Comparison of ENCODE assay signal across 8 mouse cellular contexts in the genomic region with DNA sequence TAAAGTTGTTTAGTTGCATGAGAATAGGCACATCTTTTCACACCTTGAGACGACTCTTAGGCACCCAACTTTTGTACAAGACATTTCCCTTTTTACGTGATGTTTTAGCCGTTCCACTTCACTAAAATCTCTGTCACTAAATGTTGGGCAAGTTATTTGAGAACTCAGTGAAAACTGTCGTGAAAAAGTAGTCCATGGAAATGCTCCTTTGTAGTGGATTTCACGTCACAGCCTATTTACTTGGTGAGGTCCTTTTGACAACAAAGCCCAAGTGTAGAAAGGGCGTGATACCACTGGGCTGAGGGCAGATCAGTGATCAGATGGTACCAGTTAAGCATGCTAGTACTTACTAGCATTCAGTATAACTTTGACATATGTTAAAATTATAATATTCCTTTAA. TPM values are rescaled to one million over a fixed set of nuclear protein-coding genes. Genes with fewer than 3 reads are reported as not detected.
DNase-seq lines count a peak whose midpoint lies in the region; ATAC-seq and TF ChIP-seq lines count a peak whose summit lies in the region.

No protein-coding gene starts in this region.

- no peak for TF ChIP-seq CTCF in MEL (IDR thresholded peaks at IDR 0.05 in 2 of 3, conservative IDR thresholded peaks at IDR 0.05 in 1 of 3; ENCODE audit: control insufficient read depth in 1 of 3, insufficient read depth in 1 of 3, low read depth in 2 of 3, low read length in 3 of 3, poor library complexity in 1 of 3, severe bottlenecking in 1 of 3)

- no peaks in the 10 kb centered on the region for H3K9me3 ChIP-seq in heart, embryonic 10.5 days
- H3K9me3 ChIP-seq in MEL (replicated peaks; ENCODE audit: insufficient read depth, low read length): no peaks in the 10 kb centered on the region
- H3K9me3 ChIP-seq in heart, embryonic 15.5 days (replicated peaks): no peaks in the 10 kb centered on the region
- no peaks in the 10 kb centered on the region for H3K9me3 ChIP-seq in midbrain, embryonic 10.5 days (replicated peaks)

- H3K79me2 ChIP-seq in MEL (ENCODE audit: control insufficient read depth, insufficient read depth, low read length, poor library complexity): peaks cover 22% of the 10 kb centered on the region

- H3K4me2 ChIP-seq in heart, embryonic 15.5 days: peak overlapping the region; percentile 94

- H3K4me1 ChIP-seq in heart, embryonic 10.5 days: peaks cover 7% of the 10 kb centered on the region; the same call in 1 of the 2 replicates
- H3K4me1 ChIP-seq in MEL (ENCODE audit: control insufficient read depth in 1 of 2, insufficient read depth in 2 of 2, low read length in 2 of 2): peaks cover 10 to 16% of the 10 kb centered on the region in 2 experiments
- peaks cover 17% of the 10 kb centered on the region for H3K4me1 ChIP-seq in heart, embryonic 15.5 days (replicated peaks)
- peaks cover 30% of the 10 kb centered on the region for H3K4me1 ChIP-seq in midbrain, embryonic 10.5 days

- no peak for TF ChIP-seq EP300 in MEL (IDR thresholded peaks at IDR 0.05; ENCODE audit: low read depth in 1 of 2, low read length in 2 of 2)

- no peaks in the 10 kb centered on the region for H3K36me3 ChIP-seq in heart, embryonic 10.5 days
- H3K36me3 ChIP-seq in MEL (ENCODE audit: control insufficient read depth in 1 of 2, insufficient read depth in 2 of 2, low read length in 2 of 2): peaks cover 0 to 28% of the 10 kb centered on the region in 2 experiments; a peak in 2 of 4 replicates
- H3K36me3 ChIP-seq in heart, embryonic 15.5 days: no peaks in the 10 kb centered on the region
- H3K36me3 ChIP-seq in midbrain, embryonic 10.5 days: peaks cover 9% of the 10 kb centered on the region; the same call in 1 of the 2 replicates

- peak overlapping the region; percentile 86 for H3K4me3 ChIP-seq in heart, embryonic 10.5 days
- H3K4me3 ChIP-seq in MEL (ENCODE audit: control insufficient read depth in 1 of 2, insufficient read depth in 1 of 2, low read depth in 2 of 2, low read length in 2 of 2): peak overlapping the region; percentile 88 to 96
- H3K4me3 ChIP-seq in heart, embryonic 15.5 days: peak overlapping the region; percentile 97
- peak overlapping the region; percentile 96 for H3K4me3 ChIP-seq in midbrain, embryonic 10.5 days

- no peak for DNase-seq in heart, embryonic 10.5 days (ENCODE audit: low spot score)
- DNase-seq in heart, postnatal 14 days: no peak
- DNase-seq in MEL (ENCODE audit: low read depth, low spot score): peak; percentile 40
- DNase-seq in midbrain, embryonic 10.5 days (ENCODE audit: low spot score): no peak
- no peak for DNase-seq in T-cell, adult 2 months (ENCODE audit: low spot score)
- no peak for DNase-seq in adrenal gland, adult 8-10 months
- no peak for DNase-seq in right cerebral cortex, postnatal 14 days

- ATAC-seq in heart, embryonic 15.5 days (replicated peaks; ENCODE audit: insufficient number of reproducible peaks, insufficient read depth, low FRiP score, low read depth): no peak

- intact Hi-C loops in heart, postnatal 14 days (cut with DNase I): loop anchor here (5.0 kb wide), 1 partner anchor 36 kb away; no protein-coding TSS in a partner anchor

- H3K9ac ChIP-seq in MEL (ENCODE audit: control insufficient read depth, low read depth, low read length, poor library complexity, severe bottlenecking): peak overlapping the region; percentile 82
- H3K9ac ChIP-seq in heart, embryonic 15.5 days: peak overlapping the region; percentile 97

- TF ChIP-seq POLR2A in MEL (IDR thresholded peaks at IDR 0.05; ENCODE audit: control insufficient read depth in 1 of 2, insufficient read depth in 1 of 2, low read depth in 1 of 2, low read length in 2 of 2, poor library complexity in 1 of 2): no peak

- peak overlapping the region; percentile 99 for H3K27ac ChIP-seq in heart, embryonic 10.5 days
- no peak overlapping the region for H3K27ac ChIP-seq in MEL (ENCODE audit: control insufficient read depth, low read depth, low read length)
- H3K27ac ChIP-seq in heart, embryonic 15.5 days: peak overlapping the region; percentile 98
- H3K27ac ChIP-seq in midbrain, embryonic 10.5 days (replicated peaks): peak overlapping the region; percentile 97

- no peak for TF ChIP-seq RAD21 in MEL (IDR thresholded peaks at IDR 0.05; ENCODE audit: low read depth, low read length)

- no peaks in the 10 kb centered on the region for H3K27me3 ChIP-seq in heart, embryonic 10.5 days (ENCODE audit: insufficient read depth, poor library complexity, severe bottlenecking)
- no peaks in the 10 kb centered on the region for H3K27me3 ChIP-seq in MEL (ENCODE audit: control insufficient read depth in 1 of 2, insufficient read depth in 2 of 2, low read length in 2 of 2)
- H3K27me3 ChIP-seq in heart, embryonic 15.5 days: 0 out of 2 replicates have a peak, but pooled peaks cover under 1% of the 10 kb centered on the region
- H3K27me3 ChIP-seq in midbrain, embryonic 10.5 days (ENCODE audit: low read depth, poor library complexity, severe bottlenecking): peaks cover 5% of the 10 kb centered on the region

- WGBS in heart, embryonic 10.5 days: 16% methylated on average over 6 of the region's 6 CpGs
- WGBS in heart, embryonic 15.5 days: 11% methylated on average over 6 of the region's 6 CpGs
- WGBS in midbrain, embryonic 10.5 days: 20% methylated on average over 6 of the region's 6 CpGs

TF ChIP-seq in MEL, 35 proteins besides CTCF, POLR2A, EP300 and RAD21:
- no peak for TF ChIP-seq GABPA (IDR thresholded peaks at IDR 0.05; ENCODE audit: low read depth, low read length)
- TF ChIP-seq ETS1 (IDR thresholded peaks at IDR 0.05; ENCODE audit: low read depth, low read length): no peak
- no peak for TF ChIP-seq ZC3H11A (IDR thresholded peaks at IDR 0.05; ENCODE audit: low read depth, low read length)
- no peak for TF ChIP-seq USF1 (IDR thresholded peaks at IDR 0.05; ENCODE audit: low read depth, low read length)
- no peak for TF ChIP-seq SMC3 (IDR thresholded peaks at IDR 0.05; ENCODE audit: low read depth, low read length)
- no peak for TF ChIP-seq ZMIZ1 (IDR thresholded peaks at IDR 0.05; ENCODE audit: low read depth, low read length)
- TF ChIP-seq BHLHE40 (IDR thresholded peaks at IDR 0.05; ENCODE audit: borderline replicate concordance, low read depth, low read length): no peak
- no peak for TF ChIP-seq NRF1 (IDR thresholded peaks at IDR 0.05; ENCODE audit: insufficient read depth, low read depth, low read length, poor library complexity, severe bottlenecking)
- no peak for TF ChIP-seq POLR2AphosphoS5 (IDR thresholded peaks at IDR 0.05; ENCODE audit: borderline replicate concordance, low read depth, low read length)
- TF ChIP-seq GATA1 (IDR thresholded peaks at IDR 0.05; ENCODE audit: low read depth, low read length): no peak
- no peak for TF ChIP-seq MYC (IDR thresholded peaks at IDR 0.05; ENCODE audit: low read depth, low read length)
- TF ChIP-seq HCFC1 (IDR thresholded peaks at IDR 0.05; ENCODE audit: low read depth, low read length): no peak
- no peak for TF ChIP-seq MAX (IDR thresholded peaks at IDR 0.05; ENCODE audit: low read length)
- TF ChIP-seq ZKSCAN1 (IDR thresholded peaks at IDR 0.05; ENCODE audit: low read depth, low read length): no peak
TF ChIP-seq in MEL: peak in this region for 0.

RNA-seq across cellular contexts. Expression of gene Ubtd2, which starts 1.2 kb away (rescaled TPM):
- 31.2 and 46.7 TPM in 2 replicates for polyA plus RNA-seq in heart, embryonic 10.5 days (2016; fragmentation: Nextera tagmentation; extraction: Ambion mirVana)
- total RNA-seq in heart, postnatal 14 days (2021): 10 to 100 TPM; 10.9 to 11.8 TPM
- total RNA-seq in MEL (2012; rRNA removed): 22.4 and 25.7 TPM in 2 replicates
- polyA plus RNA-seq in MEL (2012; ENCODE audit: insufficient read depth in 1 of 2, insufficient read length in 2 of 2, low read depth in 1 of 2, low replicate concordance in 2 of 2, missing spikeins in 1 of 2): 10 to 100 TPM in 1 of 2 experiments, not detected in 1; 28.7 TPM
- polyA plus RNA-seq in heart, embryonic 15.5 days (2015; fragmentation: Nextera tagmentation; extraction: Ambion mirVana): 23.3 and 28.6 TPM in 2 replicates
- 60.9 and 62.3 TPM in 2 replicates for polyA plus RNA-seq in midbrain, embryonic 10.5 days (2016; fragmentation: Nextera tagmentation; extraction: Ambion mirVana)
- total RNA-seq in adrenal gland, adult 8-10 months (2022): 10 to 100 TPM; 11.5 to 15.9 (median 13.7) TPM
